Mouse (Mus musculus) T-helper 2 cell (primary cell): Measurements from ENCODE around the gene Cmip.

Experiments used
- in situ Hi-C: fragments of 300-600 bp; cut with MboI, MseI; formaldehyde crosslinking; loops from one replicate; pipeline ENCODE4 v1.15.1; 2025; ENCODE audit warnings: high pct_unique_total_duplicates

Cmip gene

GRCm38 (mm10) chr8:117257029-117257820 is at the start of gene Cmip:
Gene Cmip (plus strand): TSS chr8:117257064.
- in situ Hi-C loops = loop anchor here (5.0 kb wide), 1 partner anchor 100 kb away; the partner anchor contains the start of gene Gan

DNA sequence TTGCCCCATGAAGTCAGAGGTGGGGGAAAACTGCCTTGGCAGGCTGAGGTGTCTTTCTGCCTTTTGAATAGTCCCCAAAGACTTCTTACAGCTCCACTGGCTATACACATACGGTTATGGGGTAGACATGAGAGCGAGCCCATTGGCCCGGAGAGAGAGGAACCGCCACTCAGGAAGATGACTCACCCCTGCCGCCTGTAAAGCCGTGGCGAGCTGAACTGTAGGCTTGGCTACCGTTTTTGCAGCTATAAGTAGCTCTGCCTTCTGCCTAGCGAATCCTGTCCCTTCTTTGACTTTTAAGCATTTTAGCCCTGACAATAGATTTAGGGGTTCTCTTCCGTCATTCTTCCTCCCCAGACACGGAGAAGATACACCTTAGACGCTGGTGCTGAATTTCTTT is 47.7 kb upstream of the Cmip start:
- in situ Hi-C loops = no loop called here

GRCm38 (mm10) chr8:117212100-117212499 is 44.8 kb upstream of the Cmip start:
- in situ Hi-C loops = no loop called here

- in situ Hi-C loops = no loop called here
These were observed 39.1 kb upstream of the Cmip start for GRCm38 (mm10) chr8:117217724-117218123.

DNA sequence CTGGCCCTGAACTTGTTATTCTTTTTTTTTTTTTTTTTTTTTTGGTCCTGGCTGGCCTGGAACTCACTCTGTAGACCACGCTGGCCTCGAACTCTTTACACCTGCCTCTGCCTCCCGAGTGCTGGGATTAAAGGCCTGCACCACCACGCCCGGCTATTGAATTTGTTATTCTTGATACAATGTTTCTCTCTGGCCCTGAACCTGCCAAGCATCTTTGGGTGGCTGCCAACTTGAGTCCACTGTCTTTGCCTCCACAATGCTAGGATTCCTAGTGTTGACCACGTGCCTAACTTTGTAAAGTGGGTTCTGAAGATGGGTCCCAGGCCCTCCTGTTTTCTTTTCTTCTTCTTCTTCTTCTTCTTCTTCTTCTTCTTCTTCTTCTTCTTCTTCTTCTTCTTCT is 34.5 kb upstream of the Cmip start:
- in situ Hi-C loops = loop anchor here (5.0 kb wide), 1 partner anchor 250 kb away; no protein-coding TSS in a partner anchor

- in situ Hi-C loops = loop anchor here (5.0 kb wide), 1 partner anchor 248 kb away; no protein-coding TSS in a partner anchor
These were observed 32.2 kb upstream of the Cmip start for GRCm38 (mm10) chr8:117224630-117225029.

DNA sequence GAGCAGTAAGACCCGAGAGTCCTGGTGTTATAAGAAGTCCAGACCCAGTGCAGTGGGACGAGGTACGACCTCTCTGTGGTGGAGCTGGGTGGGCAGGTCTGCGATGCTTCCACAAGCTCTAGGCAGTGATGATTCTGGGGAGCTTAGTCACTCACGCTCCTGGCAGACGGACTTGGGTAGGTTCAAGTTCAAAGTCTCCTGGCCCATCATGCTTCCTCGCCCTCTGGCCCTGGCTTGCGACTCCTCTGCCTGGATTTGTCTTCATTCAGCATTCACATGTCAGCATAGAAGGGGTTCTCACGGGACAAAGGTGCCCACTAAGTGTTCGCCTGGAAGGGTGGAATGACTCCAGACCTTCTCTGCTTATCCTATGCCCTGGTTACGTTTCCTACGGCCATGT is 30.6 kb upstream of the Cmip start:
- in situ Hi-C loops = no loop called here

- in situ Hi-C loops = no loop called here
These were observed 29.5 kb upstream of the Cmip start for GRCm38 (mm10) chr8:117227339-117227738.

DNA sequence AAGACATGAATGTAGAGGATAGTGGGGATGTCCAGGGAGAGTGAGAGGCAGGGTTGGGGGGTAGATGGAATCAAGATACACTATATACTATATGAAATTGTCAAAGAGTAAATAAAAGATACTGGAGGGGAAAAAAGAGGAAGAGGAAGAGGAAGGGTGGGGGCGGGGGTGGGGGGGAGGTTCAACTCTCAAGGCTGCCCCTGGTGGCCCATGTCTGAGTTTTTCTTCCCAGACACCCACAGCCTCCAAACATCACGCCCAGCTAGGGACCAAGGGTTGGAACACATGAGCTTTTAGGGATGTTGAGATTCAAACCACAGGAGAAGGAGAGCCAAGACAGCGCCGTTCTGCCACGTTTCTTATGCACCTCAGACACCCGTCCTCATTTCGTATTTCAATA is 23.7 kb upstream of the Cmip start:
- in situ Hi-C loops = no loop called here

DNA sequence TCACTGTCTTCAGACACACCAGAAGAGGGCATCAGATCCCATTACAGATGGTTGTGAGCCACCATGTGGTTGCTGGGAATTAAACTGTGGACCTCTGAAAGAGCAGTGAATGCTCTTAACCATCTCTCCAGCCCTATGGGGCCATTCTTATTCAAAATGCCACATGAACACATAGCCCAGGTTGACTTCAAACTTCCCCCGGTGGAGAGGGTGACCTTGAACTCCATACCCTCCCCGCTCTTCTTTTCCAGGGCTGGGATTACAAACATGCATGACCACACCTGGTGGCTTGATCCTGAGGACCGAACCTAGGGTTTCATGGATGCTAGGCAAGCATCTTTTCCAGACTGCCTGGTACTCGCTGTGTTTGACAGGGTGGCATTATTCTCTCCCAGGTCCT is 20.3 kb upstream of the Cmip start:
- in situ Hi-C loops = no loop called here

- in situ Hi-C loops = no loop called here
These were observed 16.5 kb upstream of the Cmip start for GRCm38 (mm10) chr8:117240326-117240725.

GRCm38 (mm10) chr8:117240841-117241494 is 15.9 kb upstream of the Cmip start:
- in situ Hi-C loops = no loop called here

GRCm38 (mm10) chr8:117241848-117242247 is 15.0 kb upstream of the Cmip start:
- in situ Hi-C loops = no loop called here

GRCm38 (mm10) chr8:117242286-117242685 is 14.6 kb upstream of the Cmip start:
- in situ Hi-C loops = no loop called here

DNA sequence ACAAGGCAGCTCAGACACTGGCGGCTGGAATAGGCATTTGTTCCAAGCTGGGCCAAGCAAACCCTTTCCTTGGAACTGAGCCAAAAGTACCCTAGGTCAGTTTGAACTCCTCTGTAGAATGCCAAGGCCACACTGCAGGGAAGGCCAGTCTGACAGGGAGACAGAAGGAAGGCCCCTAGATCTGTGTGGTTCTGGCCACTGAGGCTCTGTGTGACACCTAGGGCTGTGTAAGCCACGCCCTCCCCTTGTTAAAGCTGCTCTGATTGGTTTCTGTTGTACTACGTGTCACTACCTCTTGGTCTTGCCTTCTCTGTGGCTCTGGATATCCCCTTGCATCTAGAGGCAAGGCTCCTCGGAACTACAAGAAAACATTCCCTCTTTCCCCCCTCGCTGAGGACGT is 12.3 kb upstream of the Cmip start:
- in situ Hi-C loops = no loop called here

DNA sequence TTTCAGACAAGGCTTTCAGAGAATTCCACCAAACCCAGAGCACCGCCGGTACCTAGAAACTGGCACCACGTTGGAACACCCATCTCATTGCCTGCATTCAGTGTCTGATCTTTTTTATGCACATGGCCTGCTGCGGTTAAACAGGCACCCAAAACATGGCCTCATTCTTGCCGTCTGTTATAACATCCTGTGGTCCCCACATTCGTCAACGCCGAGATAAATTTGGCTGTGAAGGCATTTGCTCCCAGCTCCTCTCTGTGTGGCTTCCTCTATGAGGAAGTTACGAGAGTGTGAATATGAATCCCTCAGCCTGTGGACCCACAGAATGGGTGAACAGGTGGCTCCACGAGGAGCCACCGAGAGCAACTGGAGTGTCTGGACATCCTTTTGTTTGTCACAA is 8.5 kb upstream of the Cmip start:
- in situ Hi-C loops = no loop called here

DNA sequence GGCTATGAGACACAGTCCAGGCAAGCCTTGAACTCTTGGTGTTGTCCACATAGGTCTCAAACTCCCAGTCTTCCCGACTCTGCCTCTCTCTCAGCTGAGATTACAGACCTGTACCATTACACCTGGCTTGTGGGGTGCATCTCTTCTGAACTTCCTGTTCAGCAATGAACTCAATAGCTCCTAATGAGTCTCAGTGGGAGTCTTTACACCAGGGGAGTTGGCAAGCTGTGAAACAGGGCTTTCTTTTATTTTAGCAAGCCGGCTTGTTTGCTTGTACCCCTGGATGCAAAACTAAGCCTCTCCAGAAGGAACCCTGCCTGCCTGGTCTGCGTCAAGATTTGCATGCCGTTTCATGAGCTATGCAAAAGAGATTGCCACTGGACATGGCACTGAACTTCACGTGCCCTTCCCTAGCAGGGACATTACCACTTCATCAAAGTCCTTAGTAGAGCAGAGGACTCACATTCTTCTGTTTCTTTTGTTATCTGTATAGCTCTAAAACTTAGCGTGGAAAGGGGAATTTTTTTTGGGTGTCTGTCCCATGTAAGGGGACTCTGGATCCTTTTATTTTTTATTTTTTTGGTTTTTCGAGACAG is 5.7 kb upstream of the Cmip start:
- in situ Hi-C loops = no loop called here

DNA sequence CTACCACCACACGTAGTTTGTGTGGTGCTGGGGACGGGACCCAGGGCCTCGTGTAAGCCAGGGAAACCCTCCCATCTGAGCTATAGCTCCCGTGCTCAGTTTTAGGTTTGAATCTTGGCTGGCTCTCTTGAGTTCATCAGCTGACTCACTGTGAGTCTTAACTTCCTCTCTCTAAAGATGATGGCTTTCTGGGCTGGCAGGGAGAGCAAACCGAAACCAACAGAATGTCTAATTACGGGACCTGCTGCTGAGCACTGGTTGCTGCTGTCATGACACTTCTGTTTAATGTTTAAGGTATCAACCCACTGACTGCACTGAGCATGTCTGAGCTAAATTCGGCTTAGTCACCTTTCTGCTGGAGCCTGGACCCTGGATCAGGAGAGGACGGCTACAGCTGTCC is 4.2 kb upstream of the Cmip start:
- in situ Hi-C loops = no loop called here

DNA sequence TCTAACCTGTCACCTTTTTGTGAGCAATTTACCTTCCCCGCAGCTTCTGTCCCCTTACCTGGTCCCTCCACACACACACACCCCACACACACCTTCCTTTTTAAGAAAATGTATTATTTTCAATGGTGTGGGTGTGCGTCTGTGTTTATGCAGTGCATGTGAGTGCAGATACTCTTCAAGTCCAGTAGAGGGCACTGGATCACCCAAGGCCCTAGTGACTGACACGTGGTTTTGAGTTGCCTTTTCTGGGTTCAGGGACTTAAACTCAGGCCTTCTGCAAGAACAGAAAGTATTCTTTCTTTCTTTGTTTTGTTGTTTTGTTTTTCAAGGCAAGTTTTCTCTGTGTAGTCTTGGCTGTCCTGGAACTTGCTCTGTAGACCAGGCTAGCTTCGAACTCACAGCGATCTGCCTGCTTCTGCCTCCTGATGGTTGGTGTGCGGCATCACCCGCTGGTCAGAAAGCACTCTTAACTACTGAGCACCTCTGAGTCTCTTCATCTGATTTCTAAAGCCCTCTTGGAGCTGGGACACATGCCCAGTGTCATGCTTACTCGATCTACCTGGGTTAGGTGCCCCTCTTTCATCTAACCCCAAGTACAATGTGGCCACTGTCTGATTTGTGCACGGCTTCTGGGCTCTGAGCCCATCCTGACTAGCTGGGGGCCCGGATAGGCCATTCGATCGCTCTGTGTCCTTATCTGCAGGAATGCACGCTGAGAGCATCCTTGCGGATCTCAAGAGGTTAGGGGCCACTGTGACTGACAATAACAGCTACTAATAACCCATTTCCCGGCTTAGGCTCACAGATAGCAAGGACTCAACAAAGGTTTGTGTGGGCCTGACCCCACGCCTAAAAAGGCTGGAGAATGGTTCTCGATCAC is 3.2 kb upstream of the Cmip start:
- in situ Hi-C loops = no loop called here

DNA sequence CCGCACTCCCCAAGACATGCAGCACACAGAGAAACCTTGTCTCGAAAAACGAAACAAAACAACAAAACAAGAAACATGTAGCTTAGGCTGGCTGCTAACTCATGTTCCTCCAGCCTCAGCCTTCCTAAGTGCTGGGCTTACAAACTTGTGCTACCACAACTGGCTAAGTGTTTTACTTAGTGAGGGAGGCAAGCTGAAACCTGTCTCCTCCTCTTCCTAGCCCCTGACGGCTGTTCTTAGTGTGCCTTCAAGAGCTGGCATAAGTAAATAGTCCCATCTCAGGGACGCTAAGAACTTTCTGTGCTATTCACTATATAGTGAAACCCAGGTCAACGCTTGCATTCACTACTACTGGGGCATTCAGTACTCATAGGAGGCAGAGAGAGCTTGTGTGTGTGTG is 2.4 kb upstream of the Cmip start:
- in situ Hi-C loops = no loop called here

GRCm38 (mm10) chr8:117256292-117256938 is 449 bp upstream of the Cmip start:
- in situ Hi-C loops = loop anchor here (5.0 kb wide), 1 partner anchor 99 kb away; the partner anchor contains the start of gene Gan
